Mouse (Mus musculus) WW6 (cell line): ENCODE measurements at regions not wholly inside any gene's neighbourhood (a gene's known extent, or its start where the extent isn't known, plus 50 kb on each side); places are given as distances from the start of the nearest gene placed in this dataset.

Experiments used
- DNase-seq: peaks from one replicate; pipeline ENCODE4 v3.0.0-alpha.2; 2013; ENCODE audit warnings: low read depth, low spot score

GRCm38 (mm10) chr11:79764026-79764425, 173.0 kb downstream of the Rab11fip4 start:
- no peak for DNase-seq

GRCm38 (mm10) chr11:79762654-79763053, 171.6 kb downstream of the Rab11fip4 start:
- no peak for DNase-seq

- DNase-seq = no peak
Observed at GRCm38 (mm10) chr11:79762027-79762426, 171.0 kb downstream of the Rab11fip4 start.

GRCm38 (mm10) chr11:79760533-79760932, 169.5 kb downstream of the Rab11fip4 start:
- DNase-seq = no peak

- no peak for DNase-seq
Observed at GRCm38 (mm10) chr11:79758281-79758680, 167.3 kb downstream of the Rab11fip4 start.

- DNase-seq = no peak
Observed at GRCm38 (mm10) chr11:79757513-79758071, 166.6 kb downstream of the Rab11fip4 start.

- no peak for DNase-seq
Observed at GRCm38 (mm10) chr11:79756305-79756846, 165.4 kb downstream of the Rab11fip4 start.

GRCm38 (mm10) chr11:79753491-79753890, 162.5 kb downstream of the Rab11fip4 start:
- no peak for DNase-seq

GRCm38 (mm10) chr11:79752717-79753480, 161.9 kb downstream of the Rab11fip4 start:
- peak; percentile 26 for DNase-seq

- peak; percentile 49 for DNase-seq
Observed at GRCm38 (mm10) chr11:79751751-79752716, 161.0 kb downstream of the Rab11fip4 start.

GRCm38 (mm10) chr11:79750943-79751342, 159.9 kb downstream of the Rab11fip4 start:
- DNase-seq = no peak

- DNase-seq = no peak
Observed at GRCm38 (mm10) chr11:79749755-79750434, 158.9 kb downstream of the Rab11fip4 start.

GRCm38 (mm10) chr11:79749141-79749540, 158.1 kb downstream of the Rab11fip4 start:
- DNase-seq = no peak

GRCm38 (mm10) chr11:79748606-79749125, 157.7 kb downstream of the Rab11fip4 start:
- DNase-seq = no peak

GRCm38 (mm10) chr11:79747801-79748200, 156.8 kb downstream of the Rab11fip4 start:
- no peak for DNase-seq
